Mouse (Mus musculus) midbrain, embryonic 11.5 days (tissue): ENCODE measurements around the gene Simc1. TPM values are rescaled to one million over a fixed set of nuclear protein-coding genes. Genes with fewer than 3 reads are reported as not detected.

Source experiments
- ATAC-seq: fragments of 200-750 bp; cut with Nextera tagmentation; 2 replicates; pipeline ENCODE4 v1.8.0; 2017; ENCODE audit warnings: moderate TSS enrichment, moderate library complexity; ENCODE audit not compliant: low FRiP score
- DNase-seq: peaks from one replicate; pipeline ENCODE4 v3.0.0; 2015; ENCODE audit warnings: low spot score; ENCODE audit errors: missing footprints
- H3K27ac ChIP-seq: fragments of 300-500 bp; sonication (generic); 2 replicates; pipeline ENCODE4 v1.5.1; 2014; ENCODE audit warnings: low read depth, low read length
- H3K27me3 ChIP-seq: fragments of 300-500 bp; sonication (generic); 2 replicates; pipeline ENCODE4 v1.6.1; 2014; ENCODE audit warnings: mild to moderate bottlenecking, low read length, moderate library complexity, mixed read lengths; ENCODE audit not compliant: control insufficient read depth, insufficient read depth
- H3K36me3 ChIP-seq: fragments of 300-500 bp; sonication (generic); 2 replicates; pipeline ENCODE4 v1.6.1; 2014; ENCODE audit warnings: mild to moderate bottlenecking, low read length, moderate library complexity, mixed read lengths; ENCODE audit not compliant: control insufficient read depth, insufficient read depth
- H3K4me1 ChIP-seq: fragments of 300-500 bp; sonication (generic); 2 replicates; pipeline ENCODE4 v1.6.1; 2014; ENCODE audit warnings: low read length; ENCODE audit not compliant: control insufficient read depth, insufficient read depth
- H3K4me2 ChIP-seq: fragments of 300-500 bp; sonication (generic); 2 replicates; pipeline ENCODE4 v1.6.1; 2014; ENCODE audit warnings: mild to moderate bottlenecking, moderate library complexity
- H3K4me3 ChIP-seq: fragments of 300-500 bp; sonication (generic); 2 replicates; pipeline ENCODE4 v1.5.1; 2014; ENCODE audit warnings: low read depth, low read length
- H3K9ac ChIP-seq: fragments of 300-500 bp; sonication (generic); 2 replicates; pipeline ENCODE4 v1.6.1; 2014; ENCODE audit warnings: low read length
- H3K9me3 ChIP-seq: fragments of 300-500 bp; sonication (generic); 2 replicates; pipeline ENCODE4 v1.6.1; 2016; ENCODE audit warnings: low read length; ENCODE audit not compliant: control insufficient read depth
- WGBS: fragments of 180-500 bp; shearing (Covaris S2); extraction: QIAGEN DNeasy Blood & Tissue Kit; methylation state at CpG from one replicate; pipeline ENCODE4 v1.1.7; 2014; 5-methylcytosine and 5-hydroxymethylcytosine counted together
- polyA plus RNA-seq: library from polyadenylated mRNA; unstranded; fragments of >200 nt; fragmentation: Nextera tagmentation; extraction: Ambion mirVana; gene quantifications from 2 replicates; pipeline ENCODE4 v1.2.1, GENCODE M21; 2014

Gene Simc1
- polyA plus RNA-seq, 1 experiment from 2014 or later, result 14.1 TPM

DNA sequence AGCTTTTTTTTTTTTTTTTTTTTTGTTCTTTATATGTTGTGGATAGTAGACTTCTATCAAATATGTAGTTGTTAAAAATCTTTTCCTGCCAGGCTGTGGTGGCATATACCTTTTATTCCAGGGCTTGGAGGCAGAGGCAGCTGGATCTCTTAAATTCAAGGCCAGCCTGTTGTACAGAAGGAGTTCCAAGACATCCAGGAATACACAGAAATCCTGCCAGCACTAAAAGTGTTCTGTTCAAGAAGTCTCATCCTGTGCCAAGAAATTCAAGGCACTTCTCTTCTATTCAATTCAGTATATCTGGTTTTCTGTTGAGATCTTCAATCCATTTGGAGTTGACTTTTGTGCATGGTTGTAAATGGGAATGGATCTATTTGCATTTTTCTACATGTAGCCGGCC, 2.3 kb downstream of the Simc1 start:
- WGBS, result 87% methylated on average over 1 of the region's 1 CpGs
- no peak overlapping the region for H3K4me2 ChIP-seq
- no peak overlapping the region for H3K9ac ChIP-seq
- H3K9me3 ChIP-seq, result no peaks in the 10 kb centered on the region
- no peak for DNase-seq
- H3K27ac ChIP-seq, result no peak overlapping the region
- H3K36me3 ChIP-seq, result no peaks in the 10 kb centered on the region
- no peak overlapping the region for H3K4me3 ChIP-seq
- H3K4me1 ChIP-seq, result peaks cover 9% of the 10 kb centered on the region; the same call in 1 of the 2 replicates
- ATAC-seq, result no peak
- peaks cover 5% of the 10 kb centered on the region; the same call in 1 of the 2 replicates for H3K27me3 ChIP-seq

DNA sequence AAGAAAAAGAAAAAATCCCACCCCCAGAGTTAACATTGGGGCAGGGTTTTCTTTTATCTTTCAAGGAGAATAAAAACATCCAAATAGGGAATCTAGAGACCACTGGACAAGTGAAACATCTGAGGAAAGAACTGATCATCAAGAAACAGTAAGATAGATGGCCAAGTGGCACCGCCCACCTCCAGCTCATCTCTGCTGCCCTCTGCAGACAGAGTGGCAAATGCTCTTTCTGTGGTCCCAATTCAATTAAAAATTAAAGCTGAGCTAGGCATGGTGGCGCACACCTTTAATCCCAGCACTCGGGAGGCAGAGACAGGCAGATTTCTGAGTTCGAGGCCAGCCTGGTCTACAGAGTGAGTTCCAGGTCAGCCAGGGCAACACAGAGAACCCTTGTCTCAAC, 16.6 kb downstream of the Simc1 start:
- no peak for DNase-seq
- H3K4me3 ChIP-seq, result no peak overlapping the region
- peaks cover 8% of the 10 kb centered on the region; the same call in 1 of the 2 replicates for H3K36me3 ChIP-seq
- no peaks in the 10 kb centered on the region for H3K27me3 ChIP-seq
- ATAC-seq, result no peak
- no peak overlapping the region for H3K4me2 ChIP-seq
- no peaks in the 10 kb centered on the region for H3K4me1 ChIP-seq
- no peak overlapping the region for H3K9ac ChIP-seq
- H3K27ac ChIP-seq, result no peak overlapping the region
- WGBS, result 94% methylated on average over 4 of the region's 4 CpGs
- peaks cover 4% of the 10 kb centered on the region; the same call in 1 of the 2 replicates for H3K9me3 ChIP-seq

DNA sequence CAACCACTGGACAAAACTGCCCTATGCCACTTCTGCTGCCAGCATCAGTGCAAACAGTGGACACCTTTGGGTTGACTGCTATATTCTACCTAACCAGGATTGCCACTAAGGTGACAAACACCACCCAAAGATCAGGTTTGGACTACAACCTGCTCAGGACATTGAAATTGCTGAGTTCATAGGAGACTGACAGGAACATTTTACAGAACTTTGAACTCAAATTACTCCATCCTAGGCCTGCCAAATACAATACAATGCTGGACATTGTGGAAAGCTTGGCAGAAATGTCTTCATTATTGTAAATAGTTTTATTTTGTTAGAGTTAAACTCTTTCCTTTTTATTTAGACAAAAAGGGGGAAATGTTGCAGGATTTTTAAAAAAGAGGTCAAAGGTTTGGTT, 17.6 kb downstream of the Simc1 start:
- no peak for ATAC-seq
- H3K4me1 ChIP-seq, result no peaks in the 10 kb centered on the region
- H3K9me3 ChIP-seq, result no peaks in the 10 kb centered on the region
- H3K4me2 ChIP-seq, result no peak overlapping the region
- H3K9ac ChIP-seq, result no peak overlapping the region
- DNase-seq, result no peak
- no peak overlapping the region for H3K4me3 ChIP-seq
- H3K27me3 ChIP-seq, result no peaks in the 10 kb centered on the region
- H3K36me3 ChIP-seq, result peaks cover 13% of the 10 kb centered on the region
- no peak overlapping the region for H3K27ac ChIP-seq

DNA sequence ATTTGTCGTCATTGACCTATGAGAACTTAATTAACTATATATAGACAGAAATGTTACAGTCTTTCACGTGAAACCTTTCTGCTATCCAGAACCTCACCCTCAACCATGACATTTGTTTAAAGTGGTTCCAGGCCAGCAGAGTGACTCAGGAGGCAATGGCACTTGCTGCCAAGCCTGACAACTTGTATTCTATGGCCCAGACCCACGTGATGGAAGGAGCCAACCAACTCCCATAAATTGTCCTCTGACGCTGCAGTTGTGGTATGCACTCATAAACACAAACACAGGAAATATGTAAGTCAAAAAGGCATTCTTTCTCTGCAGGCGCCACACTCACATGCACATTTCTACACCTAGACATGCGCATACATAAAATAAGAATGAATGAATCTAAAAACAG, 23.6 kb downstream of the Simc1 start:
- Histone ChIP-seq H3K27ac (no peak overlapping the region), H3K36me3 (peaks cover 29% of the 10 kb centered on the region), H3K4me3 (no peak overlapping the region), H3K4me2 (no peak overlapping the region), H3K9ac (no peak overlapping the region), H3K9me3 (no peaks in the 10 kb centered on the region), H3K4me1 (no peaks in the 10 kb centered on the region), H3K27me3 (no peaks in the 10 kb centered on the region)
- WGBS, result 92% methylated on average over 6 of the region's 6 CpGs
- DNase-seq (no peak), ATAC-seq (no peak)

DNA sequence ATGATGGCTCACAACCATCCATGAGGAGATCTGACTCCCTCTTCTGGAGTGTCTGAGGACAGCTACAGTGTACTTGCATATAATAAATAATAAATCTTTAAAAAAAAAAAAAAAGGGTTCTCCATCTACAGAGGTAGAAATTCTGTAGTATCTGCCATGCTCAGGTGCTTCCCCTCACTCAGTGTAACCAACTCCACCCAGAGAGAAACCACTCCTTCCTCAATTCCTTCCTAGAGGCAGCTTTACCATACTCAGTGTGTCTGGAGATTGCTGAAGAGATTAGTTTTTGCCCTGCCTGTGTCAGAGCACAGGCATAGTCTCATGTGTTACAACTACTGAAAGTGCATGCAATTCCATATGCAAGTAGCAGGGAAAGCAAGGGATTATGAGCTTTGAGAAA, 28.6 kb downstream of the Simc1 start:
- H3K9ac ChIP-seq, result no peak overlapping the region
- peaks cover 13% of the 10 kb centered on the region; the same call in 1 of the 2 replicates for H3K36me3 ChIP-seq
- DNase-seq (no peak), ATAC-seq (no peak)
- no peak overlapping the region for H3K4me2 ChIP-seq
- H3K4me1 ChIP-seq, result no peaks in the 10 kb centered on the region
- no peak overlapping the region for H3K4me3 ChIP-seq
- H3K27me3 ChIP-seq, result no peaks in the 10 kb centered on the region
- H3K27ac ChIP-seq, result no peak overlapping the region
- no peaks in the 10 kb centered on the region for H3K9me3 ChIP-seq

DNA sequence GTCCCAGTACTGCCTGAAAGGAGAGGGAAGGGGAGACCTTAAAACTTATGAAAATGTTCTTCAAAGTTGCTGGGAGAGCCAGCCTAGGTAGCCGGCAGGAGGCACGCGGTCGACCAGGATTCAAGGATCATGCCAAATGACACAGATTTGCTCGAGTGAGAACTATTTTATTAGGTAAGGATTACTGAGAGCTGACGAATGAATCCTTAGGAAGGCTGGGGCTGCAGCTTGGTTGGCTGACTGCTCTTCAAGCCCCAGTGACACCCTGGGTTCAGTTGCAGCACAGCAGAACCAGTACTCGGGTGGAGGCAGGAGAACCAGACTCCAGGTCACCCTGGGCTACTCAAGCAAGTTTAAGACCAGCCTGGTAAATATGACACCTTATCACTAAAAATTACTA, 44.5 kb downstream of the Simc1 start:
- ATAC-seq (no peak), DNase-seq (no peak)
- H3K4me3 ChIP-seq, result no peak overlapping the region

DNA sequence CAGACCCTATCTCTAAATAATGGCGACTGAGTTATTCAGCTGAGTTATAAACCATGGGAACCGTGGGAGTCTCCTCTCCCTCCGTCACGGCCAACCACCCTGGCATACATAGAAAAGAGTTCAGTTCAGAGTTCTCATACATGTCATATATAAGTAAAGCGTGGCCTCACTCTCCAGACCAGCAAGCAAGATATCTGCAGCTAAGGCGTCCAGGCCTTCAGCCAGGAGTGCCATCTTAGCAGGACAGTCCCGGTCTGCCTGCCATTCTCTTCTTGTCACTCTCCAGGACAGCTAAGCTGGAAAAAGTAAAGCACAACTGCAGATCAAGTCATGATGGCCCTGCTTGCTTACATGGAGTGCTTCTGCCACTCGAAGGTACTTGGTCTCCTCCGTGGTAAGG, 52.6 kb downstream of the Simc1 start:
- no peak overlapping the region for H3K27ac ChIP-seq
- ATAC-seq (no peak), DNase-seq (peak; percentile 67)
- no peaks in the 10 kb centered on the region for H3K9me3 ChIP-seq
- WGBS, result 93% methylated on average over 9 of the region's 9 CpGs
- no peaks in the 10 kb centered on the region for H3K27me3 ChIP-seq
- no peak overlapping the region for H3K4me2 ChIP-seq
- no peak overlapping the region for H3K9ac ChIP-seq
- peaks cover 44% of the 10 kb centered on the region for H3K36me3 ChIP-seq
- H3K4me1 ChIP-seq, result no peaks in the 10 kb centered on the region
- H3K4me3 ChIP-seq, result no peak overlapping the region

More for the DNA sequence above, 44.5 kb downstream of the Simc1 start:
- Histone ChIP-seq H3K9ac (no peak overlapping the region), H3K9me3 (no peaks in the 10 kb centered on the region), H3K27me3 (no peaks in the 10 kb centered on the region), H3K4me2 (no peak overlapping the region), H3K36me3 (peaks cover 16% of the 10 kb centered on the region; the same call in 1 of the 2 replicates), H3K27ac (no peak overlapping the region), H3K4me1 (no peaks in the 10 kb centered on the region)
- 86% methylated on average over 7 of the region's 7 CpGs for WGBS

DNA sequence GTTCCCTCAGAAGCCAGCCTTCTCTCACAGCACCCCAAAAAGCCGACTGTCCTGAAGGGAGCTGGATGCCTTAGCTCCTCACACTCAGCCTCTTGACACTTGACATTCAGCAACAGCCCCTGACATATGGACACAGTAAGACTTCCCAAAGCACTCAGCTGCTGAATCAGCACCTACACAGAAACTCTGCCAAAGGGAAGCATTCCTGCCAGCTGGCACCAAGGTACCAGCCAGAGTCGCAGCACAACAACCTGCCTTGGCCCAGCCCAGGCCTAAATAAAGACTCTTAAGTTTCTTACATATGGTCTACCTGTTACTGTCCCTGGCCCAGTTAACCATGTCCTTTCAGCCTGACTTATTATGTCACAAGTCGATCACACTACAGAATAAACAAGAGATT, 53.2 kb downstream of the Simc1 start:
- H3K4me1 ChIP-seq, result no peaks in the 10 kb centered on the region
- no peak overlapping the region for H3K4me2 ChIP-seq
- no peak overlapping the region for H3K27ac ChIP-seq
- no peaks in the 10 kb centered on the region for H3K9me3 ChIP-seq
- no peak overlapping the region for H3K4me3 ChIP-seq
- no peak overlapping the region for H3K9ac ChIP-seq
- H3K36me3 ChIP-seq, result peaks cover 41% of the 10 kb centered on the region
- no peaks in the 10 kb centered on the region for H3K27me3 ChIP-seq
- no peak for DNase-seq
- no peak for ATAC-seq
- WGBS, result 88% methylated on average over 3 of the region's 3 CpGs

DNA sequence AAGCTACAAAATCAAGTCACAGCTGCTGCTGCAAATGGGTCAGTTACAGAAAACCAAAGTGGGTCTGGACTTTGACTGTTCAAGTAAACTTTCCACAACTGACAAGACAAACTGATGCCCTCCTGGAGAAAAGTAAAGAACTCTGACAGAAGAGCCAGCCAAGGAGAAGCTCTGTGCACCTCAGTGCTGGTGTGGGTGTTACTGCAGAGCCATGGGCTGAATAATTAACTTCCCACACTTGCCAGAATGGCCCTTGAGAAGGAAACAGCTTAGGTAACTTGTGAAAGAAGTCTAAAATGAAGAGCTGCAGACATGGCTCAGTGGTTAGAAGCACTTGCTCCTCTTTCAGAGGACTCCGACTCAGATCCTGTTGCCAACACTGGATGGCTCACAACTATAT, 54.1 kb downstream of the Simc1 start:
- no peaks in the 10 kb centered on the region for H3K4me1 ChIP-seq
- H3K9me3 ChIP-seq, result no peaks in the 10 kb centered on the region
- peaks cover 40% of the 10 kb centered on the region for H3K36me3 ChIP-seq
- ATAC-seq, result no peak
- no peak overlapping the region for H3K9ac ChIP-seq
- 96% methylated on average over 1 of the region's 1 CpGs for WGBS
- no peak overlapping the region for H3K4me2 ChIP-seq
- DNase-seq, result no peak
- H3K27ac ChIP-seq, result no peak overlapping the region
- H3K4me3 ChIP-seq, result no peak overlapping the region
- no peaks in the 10 kb centered on the region for H3K27me3 ChIP-seq

DNA sequence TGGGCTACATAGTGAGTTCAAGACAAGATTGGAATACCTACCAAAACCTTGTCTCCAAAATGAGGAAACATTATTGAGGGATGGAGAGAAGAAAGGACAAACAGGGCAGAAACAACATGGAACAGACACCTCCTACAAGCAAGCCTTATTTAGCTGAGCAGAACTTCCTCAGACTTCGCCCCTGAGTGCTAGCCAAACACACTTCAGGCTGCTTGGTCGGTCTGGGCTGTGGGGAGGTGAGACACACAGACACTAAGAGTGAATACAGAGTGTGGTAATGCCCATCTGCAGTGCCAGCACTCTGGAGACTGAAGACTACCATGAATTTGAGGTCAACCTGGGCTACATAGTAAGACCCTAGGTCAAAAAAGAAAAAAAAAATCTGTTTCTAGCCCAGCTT, 56.1 kb downstream of the Simc1 start:
- no peak overlapping the region for H3K4me2 ChIP-seq
- ATAC-seq (no peak), DNase-seq (no peak)
- no peak overlapping the region for H3K4me3 ChIP-seq
- H3K9me3 ChIP-seq, result no peaks in the 10 kb centered on the region
- no peak overlapping the region for H3K9ac ChIP-seq
- peaks cover 35% of the 10 kb centered on the region for H3K36me3 ChIP-seq
- WGBS, result 92% methylated on average over 2 of the region's 2 CpGs
- peaks cover 7% of the 10 kb centered on the region for H3K4me1 ChIP-seq
- H3K27ac ChIP-seq, result no peak overlapping the region
- H3K27me3 ChIP-seq, result no peaks in the 10 kb centered on the region
